Mouse (Mus musculus): Measurements from ENCODE around the gene Fam71f1.
"Not testable (repeated sequence)": the region's sequence is repeated elsewhere in the genome, so short reads cannot be mapped to it uniquely, and the experiment has no call there.

Gene Fam71f1

DNA sequence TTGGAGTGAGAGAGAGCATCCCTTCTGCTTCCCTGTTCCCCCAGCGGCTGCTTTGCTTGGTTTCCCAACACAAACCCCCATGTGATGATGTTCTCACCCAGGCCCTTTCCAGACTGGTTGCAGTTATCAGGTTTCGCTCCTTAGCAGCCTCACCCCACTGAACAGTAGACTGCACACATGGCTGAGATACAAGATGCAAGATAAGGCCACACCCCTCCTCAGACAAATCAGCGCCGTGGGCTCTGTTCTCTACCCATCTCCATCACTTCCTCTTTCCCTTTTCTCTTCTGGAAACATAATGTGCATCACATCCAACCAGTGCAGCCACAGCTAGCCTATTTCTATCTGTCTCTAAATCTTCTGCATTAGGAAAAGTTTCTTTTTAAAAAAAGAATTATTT lies 10.6 kb downstream of the Fam71f1 start:
- no peak for DNase-seq

DNA sequence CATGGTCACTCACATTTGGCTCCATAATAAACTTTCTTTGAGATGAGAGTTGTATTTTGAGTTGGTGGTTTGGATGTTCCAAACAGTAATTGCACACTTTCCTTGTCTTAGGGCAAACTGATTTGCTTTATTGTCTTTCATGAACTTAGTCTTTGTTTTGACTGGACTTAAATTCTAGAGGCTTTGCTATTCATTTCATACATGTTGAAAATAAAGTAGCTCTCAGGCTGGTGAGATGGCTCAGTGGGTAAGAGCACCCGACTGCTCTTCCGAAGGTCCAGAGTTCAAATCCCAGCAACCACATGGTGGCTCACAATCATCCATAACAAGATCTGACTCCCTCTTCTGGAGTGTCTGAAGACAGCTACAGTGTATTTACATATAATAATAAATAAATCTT lies 27.6 kb downstream of the Fam71f1 start:
- DNase-seq: not testable (repeated sequence)

DNA sequence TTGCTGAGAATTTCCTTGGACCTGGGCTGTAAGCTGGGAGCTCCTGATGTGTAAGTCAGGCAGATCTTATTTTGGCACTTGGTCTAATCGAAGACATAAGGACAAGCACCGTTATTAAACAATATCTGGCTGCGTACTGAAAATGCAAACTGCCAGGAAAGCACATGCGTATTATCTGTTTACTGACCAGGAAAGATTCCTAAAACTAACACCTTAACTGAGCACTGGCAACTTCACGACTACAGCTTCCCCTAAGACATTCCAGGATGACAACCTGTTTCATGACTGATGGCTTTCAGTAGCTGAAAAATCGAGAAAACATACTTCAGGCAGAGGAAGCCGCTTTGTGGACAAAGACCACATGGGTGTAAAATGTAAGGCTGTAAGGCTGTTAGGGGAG lies 28.2 kb downstream of the Fam71f1 start:
- no peak for DNase-seq

DNA sequence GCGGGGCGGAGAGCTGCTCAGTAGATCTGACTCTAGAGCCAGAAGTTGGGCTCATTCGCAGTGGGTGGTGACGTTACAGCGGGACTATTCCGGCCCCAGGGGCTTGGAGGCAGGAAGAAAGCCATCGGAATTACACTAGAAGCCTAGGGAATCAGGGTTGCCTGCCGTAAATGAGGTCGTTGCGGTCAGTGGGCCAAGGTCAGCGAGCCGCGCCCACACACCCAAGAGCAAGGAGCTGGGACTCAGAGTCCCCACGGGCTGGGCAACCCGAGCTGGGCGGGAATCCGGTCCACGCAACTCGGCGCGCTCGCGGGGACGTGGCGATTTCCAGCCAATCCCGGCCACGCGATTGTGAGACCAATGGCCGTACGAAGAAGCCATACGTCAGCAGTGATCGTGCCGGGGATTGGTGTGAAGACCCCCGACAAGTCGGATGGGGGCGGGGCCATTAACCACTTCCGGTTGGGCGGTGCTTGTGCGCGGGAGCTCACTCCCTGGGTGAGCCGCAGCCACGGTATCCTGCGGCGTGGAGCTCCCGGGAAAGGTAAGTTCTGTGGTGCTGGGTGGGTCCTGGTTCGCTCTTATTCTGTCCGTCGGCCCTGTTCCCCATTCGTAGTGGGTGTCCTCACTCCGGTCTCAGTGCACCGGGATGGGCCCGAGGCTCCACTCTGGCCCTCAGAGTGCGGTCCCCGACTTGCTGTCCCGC lies 28.9 kb downstream of the Fam71f1 start, which contains the start of gene Calu:
Gene Calu (plus strand): TSS at position 405 of the 706 bp plus-strand sequence.
- peak; percentile 100 for DNase-seq

DNA sequence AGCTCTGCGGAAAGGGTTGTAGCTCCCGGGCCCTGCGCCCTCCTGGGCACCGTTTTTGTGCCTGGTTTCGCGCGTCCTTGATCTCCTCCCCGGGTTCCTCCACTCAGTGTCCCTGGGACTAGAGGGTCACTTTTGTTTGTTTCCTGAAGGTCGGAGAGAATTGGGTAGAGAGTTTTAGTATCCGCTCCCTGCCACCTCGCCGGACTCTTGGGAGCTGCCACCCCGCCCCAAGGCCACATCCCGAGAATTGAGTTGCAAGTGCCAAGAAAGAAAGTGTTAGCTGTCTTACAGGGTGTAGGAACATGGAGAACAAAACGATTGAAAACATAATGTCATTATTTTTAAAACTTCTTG lies 29.4 kb downstream of the Fam71f1 start:
- DNase-seq: no peak

DNA sequence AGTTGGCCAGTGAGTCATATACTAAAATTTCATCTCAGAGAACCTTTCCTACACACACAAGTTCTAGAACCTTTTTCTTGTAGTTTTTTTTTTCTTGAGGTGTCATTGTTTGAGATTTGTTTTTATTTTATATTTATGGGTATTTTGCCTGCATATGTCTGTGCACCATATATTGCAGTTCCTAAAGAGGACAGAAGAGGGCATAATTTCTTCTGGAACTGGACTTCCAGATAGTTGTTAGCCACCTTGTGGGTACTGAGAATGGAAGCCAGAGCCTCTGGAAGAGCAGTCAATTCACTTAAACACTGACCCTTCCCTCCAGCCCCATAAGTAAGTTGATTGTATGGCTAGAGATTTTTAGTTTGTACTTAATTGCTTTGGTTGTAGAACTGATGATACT lies 32.7 kb downstream of the Fam71f1 start:
- DNase-seq: no peak

DNA sequence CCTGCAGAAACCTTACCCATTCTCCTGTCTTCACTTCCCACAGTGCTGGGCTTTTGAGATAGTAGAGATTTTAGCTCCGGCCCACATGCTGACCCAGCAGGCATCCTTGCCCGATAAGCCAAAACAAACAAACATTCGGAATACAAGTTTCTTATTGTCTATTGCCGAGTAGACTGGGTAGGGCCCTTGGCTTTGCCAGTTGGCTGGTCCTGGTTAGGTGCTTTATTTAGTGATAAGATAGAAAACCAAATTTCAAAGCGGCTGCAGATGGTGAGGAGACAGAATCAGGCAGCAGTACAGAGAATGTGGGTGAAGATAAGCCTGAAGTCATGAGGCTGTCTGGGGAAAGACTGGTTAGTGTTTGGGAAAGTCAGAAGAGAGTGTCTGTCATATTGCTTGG lies 33.9 kb downstream of the Fam71f1 start:
- no peak for DNase-seq

DNA sequence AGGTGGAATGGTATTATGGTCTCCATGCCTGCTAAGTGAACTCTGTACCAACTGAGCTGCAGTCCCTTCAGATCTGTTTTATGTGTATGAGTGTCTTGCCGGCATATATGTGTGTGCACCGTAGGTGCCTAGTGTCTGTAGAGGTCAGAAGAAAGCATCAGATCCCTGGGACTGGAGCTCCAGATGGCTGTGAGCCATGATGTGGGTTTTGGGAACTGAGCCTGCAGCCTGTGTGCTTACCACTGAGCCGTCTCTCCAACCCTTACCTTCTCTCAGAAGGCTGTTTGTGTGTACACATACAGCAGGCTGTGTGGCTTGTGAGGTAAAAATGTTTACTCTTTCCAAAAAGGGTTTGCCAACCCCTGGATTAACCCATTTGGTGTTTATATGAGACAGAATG lies 40.4 kb downstream of the Fam71f1 start:
- no peak for DNase-seq

DNA sequence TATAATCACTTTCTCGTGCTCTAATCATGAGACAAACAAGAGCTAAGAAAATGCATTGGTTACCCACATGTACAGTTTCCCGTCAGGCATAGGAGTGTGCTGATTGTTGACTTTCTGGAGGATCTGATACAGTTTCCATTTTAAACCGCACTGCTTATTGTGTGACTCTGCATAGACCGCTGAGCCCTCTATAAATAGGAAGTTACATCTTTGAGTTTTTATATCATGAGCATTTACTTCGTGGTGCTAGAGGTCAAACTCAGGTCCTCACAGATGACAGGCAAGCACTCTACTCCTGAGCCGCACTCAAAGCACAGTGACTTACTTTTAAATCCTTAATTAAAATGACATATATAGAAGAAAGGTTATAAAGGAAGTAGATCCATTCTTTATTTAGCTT lies 41.3 kb downstream of the Fam71f1 start:
- no peak for DNase-seq

DNA sequence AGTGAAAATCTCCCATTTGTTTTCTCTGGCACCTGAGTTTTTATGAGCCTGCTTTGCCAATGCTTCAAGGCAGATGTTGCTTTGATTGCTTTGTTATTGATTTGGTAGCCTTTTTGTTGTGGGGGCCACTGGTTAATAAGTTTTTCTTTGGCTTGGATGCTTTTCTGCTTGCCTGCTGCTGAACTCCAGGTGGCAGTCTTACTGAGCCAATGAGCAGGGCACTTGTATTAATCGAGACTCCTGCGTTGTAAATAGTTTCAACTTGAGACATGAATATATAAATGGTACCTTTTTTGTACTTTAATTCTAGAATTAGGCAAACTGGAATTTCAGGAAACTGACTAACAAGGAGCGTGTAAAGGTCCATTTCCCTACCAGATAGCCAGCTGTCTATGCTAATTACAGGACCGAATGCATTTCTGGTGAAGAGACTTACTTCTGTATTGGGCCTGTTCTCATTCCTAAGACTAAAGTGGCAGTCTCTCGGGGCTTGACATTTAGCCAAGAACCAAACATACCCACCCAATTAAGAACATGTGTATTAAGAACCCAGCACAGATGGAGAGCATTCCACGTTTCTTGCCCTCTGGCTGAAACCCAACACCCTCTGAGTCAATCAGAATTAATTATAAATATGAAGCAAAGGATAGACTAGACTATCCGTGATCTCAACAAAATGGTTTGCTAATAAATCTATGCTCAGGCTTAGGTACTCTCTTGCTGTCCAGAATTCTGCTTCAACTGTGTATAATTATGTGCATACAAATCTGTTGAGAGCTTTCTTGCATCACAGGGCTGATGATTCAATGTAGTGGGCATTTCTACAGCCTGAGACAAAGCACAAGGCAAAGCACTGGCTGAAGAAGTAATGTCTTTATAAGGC lies 43.5 kb downstream of the Fam71f1 start:
- DNase-seq: no peak

DNA sequence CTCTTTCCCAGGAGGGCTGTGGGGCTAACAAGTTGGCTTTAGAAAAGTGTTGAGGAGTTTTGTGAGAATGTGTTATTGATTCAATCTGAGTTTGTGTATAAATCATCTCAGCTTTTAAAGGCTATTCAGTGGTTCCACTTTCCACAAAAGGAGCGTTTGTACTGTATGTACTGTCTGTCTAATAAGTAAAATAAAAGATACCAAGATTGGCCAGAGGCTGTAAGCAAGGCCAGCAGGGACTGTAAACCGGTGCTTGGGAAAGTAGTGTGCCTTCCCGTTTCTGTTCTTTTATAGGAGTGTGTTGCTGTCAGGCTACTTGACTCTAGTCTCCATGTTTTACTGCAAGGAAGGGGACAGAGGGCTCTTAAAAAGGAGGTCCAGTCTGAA lies 44.2 kb downstream of the Fam71f1 start:
- DNase-seq: no peak

DNA sequence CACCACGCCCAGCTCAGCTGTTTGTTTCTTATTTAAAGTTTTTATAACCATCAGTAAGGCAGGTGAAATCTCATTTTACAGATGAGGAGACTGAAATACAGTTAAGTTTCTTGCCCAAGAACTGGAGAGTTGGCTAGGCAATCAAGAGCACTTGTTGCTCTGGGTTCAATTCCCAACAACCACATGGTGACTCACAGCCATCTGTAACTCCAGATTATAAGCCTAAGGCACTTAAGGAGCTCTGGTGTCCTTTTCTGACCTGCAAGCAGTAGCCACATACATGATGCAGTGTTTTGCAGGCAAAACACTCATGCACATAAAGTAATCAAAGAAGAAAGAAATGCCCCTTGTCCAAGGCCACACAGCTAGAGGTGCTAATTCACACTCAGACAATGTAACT lies 46.3 kb downstream of the Fam71f1 start:
- DNase-seq: no peak

DNA sequence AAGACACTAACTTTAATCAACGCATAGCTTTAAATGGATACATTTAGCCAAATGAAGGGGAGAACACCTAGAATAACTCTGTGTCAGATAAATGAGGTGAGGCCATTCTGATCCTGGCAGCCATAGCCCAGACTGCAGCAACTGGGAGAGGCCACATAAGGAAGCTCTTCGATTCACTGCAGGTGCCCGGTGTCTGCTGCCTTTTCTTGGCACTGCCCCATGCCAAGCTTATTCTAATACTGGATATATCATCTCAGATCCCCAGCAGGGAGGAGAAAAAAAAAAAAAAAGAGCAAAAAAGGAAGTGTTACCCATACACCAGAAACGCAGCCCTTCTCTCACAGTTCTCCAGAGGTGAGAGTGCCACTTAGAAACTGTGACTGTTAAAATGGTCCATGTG lies 58.4 kb downstream of the Fam71f1 start:
- DNase-seq: no peak

DNA sequence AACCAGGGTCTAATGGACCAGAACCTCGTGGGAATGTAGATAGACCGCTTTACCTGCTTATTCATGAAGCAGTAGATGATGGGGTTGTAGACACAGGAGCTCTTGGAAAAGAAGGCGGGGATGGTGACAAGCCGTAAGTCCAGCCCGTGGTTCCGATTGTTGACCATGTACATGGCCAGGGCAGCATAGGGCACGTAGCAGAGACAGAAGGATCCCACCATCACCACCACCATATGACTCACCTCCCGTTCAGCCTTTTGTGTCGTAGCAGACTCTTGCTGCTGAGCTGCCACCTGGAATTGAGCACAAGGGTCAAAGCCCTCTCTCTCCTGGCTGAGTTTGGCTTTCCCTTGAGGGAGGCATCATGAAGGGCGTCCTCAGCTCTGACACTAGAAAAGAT lies 59.7 kb downstream of the Fam71f1 start:
- DNase-seq: no peak

DNA sequence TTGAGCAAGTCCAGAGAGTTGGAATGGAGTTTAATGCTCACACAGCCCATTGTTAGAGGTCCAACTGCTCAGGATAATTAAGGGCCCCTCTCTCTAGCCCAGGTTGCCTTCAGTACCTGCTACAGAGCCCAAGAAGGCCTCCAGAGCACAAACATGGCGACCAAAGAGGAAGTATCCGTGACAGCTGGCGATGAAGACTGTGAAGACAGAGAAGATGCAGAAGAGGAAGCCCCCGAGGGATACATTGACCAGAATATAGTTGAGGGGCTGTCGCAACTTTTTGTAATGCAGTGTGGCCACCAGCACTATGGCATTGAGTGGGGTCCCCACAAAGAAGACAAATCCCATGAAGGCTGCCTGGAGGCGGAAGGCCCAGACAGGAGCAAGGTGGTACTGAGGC lies 61.0 kb downstream of the Fam71f1 start:
- DNase-seq: no peak

DNA sequence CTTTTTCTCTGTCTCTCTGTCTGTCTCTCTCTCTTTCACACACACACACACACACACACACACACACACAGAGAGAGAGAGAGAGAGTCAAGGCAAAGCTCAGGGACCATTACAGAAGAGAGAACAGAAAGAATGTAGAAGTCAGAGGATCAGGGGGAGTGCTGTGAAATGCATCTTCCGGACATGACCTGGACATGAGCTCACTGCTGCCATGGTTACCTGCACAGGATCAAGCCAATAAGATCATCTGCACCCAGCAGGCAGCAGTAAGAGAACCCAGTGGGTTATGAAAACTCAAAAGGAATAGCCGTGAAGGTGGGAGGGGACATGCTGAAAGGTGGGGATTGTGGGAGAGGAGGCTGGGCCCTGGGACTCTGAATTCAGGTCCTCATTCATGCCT lies 63.5 kb downstream of the Fam71f1 start:
- DNase-seq: no peak

All from kidney, postnatal 14 days (tissue).